Mouse (Mus musculus) heart, adult 10 weeks (tissue): ENCODE measurements around the gene Sftpa1. TPM values are rescaled to one million over a fixed set of nuclear protein-coding genes. Genes with fewer than 3 reads are reported as not detected.

Source experiments
- polyA plus RNA-seq: library from polyadenylated mRNA; stranded (reverse); fragments of 350-450 nt; fragmentation: Illumina TruSeq; extraction: RNeasy Lipid Tissue Mini Kit (QIAGEN cat#74804); gene quantifications from one replicate; pipeline ENCODE4 v1.2.3, GENCODE M21; 2014; ENCODE audit warnings: low read depth, low replicate concordance

Gene Sftpa1
- not detected for polyA plus RNA-seq

GRCm38 (mm10) chr14:41131540-41131939 is at the start of gene Sftpa1:
Gene Sftpa1, plus strand, starts transcription at chr14:41131782.

GRCm38 (mm10) chr14:41104853-41105444 is 26.6 kb upstream of the Sftpa1 start, which contains the start of gene Mat1a:
Gene Mat1a, plus strand, starts transcription at chr14:41105035.

GRCm38 (mm10) chr14:41151220-41151898 is 19.8 kb downstream of the Sftpa1 start, which contains the start of gene Mbl1:
Gene Mbl1, plus strand, starts transcription at chr14:41151458.

GRCm38 (mm10) chr14:41185059-41185821 is 53.7 kb downstream of the Sftpa1 start, which contains the start of gene Sftpd:
Gene Sftpd, minus strand, starts transcription at chr14:41185149.

Other genes with a start within 250 kb of the Sftpa1 start
- 0.13 TPM for gene Sh2d4b, start 238.5 kb upstream of the Sftpa1 start, polyA plus RNA-seq
- 12.4 TPM for gene Tspan14, start 165.0 kb upstream of the Sftpa1 start, polyA plus RNA-seq
- gene Fam213a, start 118.0 kb upstream of the Sftpa1 start, polyA plus RNA-seq: 38.9 TPM
- gene Dydc2, start 62.6 kb upstream of the Sftpa1 start, polyA plus RNA-seq: not detected
- gene Dydc1, start 58.9 kb upstream of the Sftpa1 start, polyA plus RNA-seq: not detected
- 0.65 TPM for gene Mat1a, start 26.7 kb upstream of the Sftpa1 start, polyA plus RNA-seq
- 0.29 TPM for gene Mbl1, start 19.7 kb downstream of the Sftpa1 start, polyA plus RNA-seq
- gene Sftpd, start 53.4 kb downstream of the Sftpa1 start, polyA plus RNA-seq: not detected
- gene Gm2832, start 147.0 kb downstream of the Sftpa1 start, polyA plus RNA-seq: not detected
- gene Gm5798, start 216.8 kb downstream of the Sftpa1 start, polyA plus RNA-seq: not detected